Mouse (Mus musculus) embryonic facial prominence, embryonic 11.5 days (tissue): Measurements from ENCODE around the gene Ugt2a3. TPM values are rescaled to one million over a fixed set of nuclear protein-coding genes. Genes with fewer than 3 reads are reported as not detected.

ENCODE experiments used
- polyA plus RNA-seq: library from polyadenylated mRNA; unstranded; fragments of >200 nt; fragmentation: Nextera tagmentation; extraction: Ambion mirVana; gene quantifications from 2 replicates; pipeline ENCODE4 v1.2.1, GENCODE M21; 2014

Ugt2a3 gene
- polyA plus RNA-seq, 1 experiment from 2014 or later: not detected

Other genes starting within 250 kb of the Ugt2a3 start
- not detected in 2 replicates for gene Ugt2b36, start 244.6 kb downstream of the Ugt2a3 start, polyA plus RNA-seq
- gene Ugt2b5, start 196.9 kb downstream of the Ugt2a3 start, polyA plus RNA-seq: not detected in 2 replicates
- not detected in 2 replicates for gene Ugt2b37, start 82.4 kb downstream of the Ugt2a3 start, polyA plus RNA-seq
- not detected in 2 replicates for gene Ugt2b38, start 87.0 kb upstream of the Ugt2a3 start, polyA plus RNA-seq
- not detected in 2 replicates for gene Ugt2a2, start 145.1 kb upstream of the Ugt2a3 start, polyA plus RNA-seq
- gene Gm43638, start 149.6 kb upstream of the Ugt2a3 start, polyA plus RNA-seq: not detected in 2 replicates
- gene Ugt2a1, start 153.7 kb upstream of the Ugt2a3 start, polyA plus RNA-seq: 0.70 and 1.6 TPM in 2 replicates
- 0.29 TPM in 1 of 2 replicates, not detected in the other for gene Sult1b1, start 201.0 kb upstream of the Ugt2a3 start, polyA plus RNA-seq
- gene Sult1d1, start 231.8 kb upstream of the Ugt2a3 start, polyA plus RNA-seq: not detected in 2 replicates